Mouse (Mus musculus) regulatory T cell (primary cell): Measurements from ENCODE around the gene Gm20777.
"Not testable (repeated sequence)": the region's sequence is repeated elsewhere in the genome, so short reads cannot be mapped to it uniquely, and the experiment has no call there.

Source experiments
- in situ Hi-C: fragments of 300-600 bp; cut with MboI, MseI; formaldehyde crosslinking; loops from one replicate; pipeline ENCODE4 v1.15.1; 2025; ENCODE audit warnings: high pct_unique_total_duplicates

The Gm20777 gene

GRCm38 (mm10) chrY:10752350-10752749 lies at the start of gene Gm20777:
Gene Gm20777 (minus strand): TSS chrY:10752450.
- in situ Hi-C loops = not testable (repeated sequence)

GRCm38 (mm10) chrY:10709551-10709950 lies 42.7 kb downstream of the Gm20777 start:
- in situ Hi-C loops = not testable (repeated sequence)

GRCm38 (mm10) chrY:10708761-10709160 lies 43.5 kb downstream of the Gm20777 start:
- in situ Hi-C loops = not testable (repeated sequence)

GRCm38 (mm10) chrY:10708226-10708625 lies 44.0 kb downstream of the Gm20777 start:
- in situ Hi-C loops = not testable (repeated sequence)

GRCm38 (mm10) chrY:10706686-10707085 lies 45.6 kb downstream of the Gm20777 start:
- in situ Hi-C loops = not testable (repeated sequence)
